Mouse (Mus musculus) embryonic facial prominence, embryonic 11.5 days (tissue): Measurements from ENCODE around the gene Sh3d21. TPM values are rescaled to one million over a fixed set of nuclear protein-coding genes. Genes with fewer than 3 reads are reported as not detected.
A peak's percentile ranks its signal among the peaks of the same experiment; 100 is the strongest.

Experiments used
- ATAC-seq: fragments of 200-750 bp; cut with Nextera tagmentation; replicated peaks from 2 replicates; pipeline ENCODE4 v1.8.0; 2017; ENCODE audit warnings: low read depth; ENCODE audit not compliant: insufficient number of reproducible peaks, low FRiP score, low TSS enrichment
- DNase-seq: peaks from one replicate; pipeline ENCODE4 v3.0.0-alpha.2; 2015; ENCODE audit warnings: low spot score
- H3K27ac ChIP-seq: fragments of 300-500 bp; sonication (generic); replicated peaks from 2 replicates; pipeline ENCODE4 v1.5.1; 2014; ENCODE audit warnings: mild to moderate bottlenecking, low read depth, low read length, control low read depth
- H3K27me3 ChIP-seq: fragments of 300-500 bp; sonication (generic); 2 replicates; pipeline ENCODE4 v1.6.1; 2014; ENCODE audit warnings: mild to moderate bottlenecking, low read length, moderate library complexity, mixed read lengths; ENCODE audit not compliant: control insufficient read depth, insufficient read depth
- H3K36me3 ChIP-seq: fragments of 300-500 bp; sonication (generic); replicated peaks from 2 replicates; pipeline ENCODE4 v1.6.1; 2014; ENCODE audit warnings: low read depth, mild to moderate bottlenecking, low read length, moderate library complexity, mixed read lengths; ENCODE audit not compliant: control insufficient read depth, insufficient read depth
- H3K4me1 ChIP-seq: fragments of 300-500 bp; sonication (generic); 2 replicates; pipeline ENCODE4 v1.6.1; 2014; ENCODE audit warnings: low read length, mixed read lengths; ENCODE audit not compliant: control insufficient read depth, insufficient read depth
- H3K4me2 ChIP-seq: fragments of 300-500 bp; sonication (generic); 2 replicates; pipeline ENCODE4 v1.6.1; 2014; ENCODE audit warnings: low read depth, mild to moderate bottlenecking, control low read depth, low read length, moderate library complexity
- H3K4me3 ChIP-seq: fragments of 300-500 bp; sonication (generic); 2 replicates; pipeline ENCODE4 v1.5.1; 2014; ENCODE audit warnings: low read depth, low read length, control low read depth
- H3K9ac ChIP-seq: fragments of 300-500 bp; sonication (generic); replicated peaks from 2 replicates; pipeline ENCODE4 v1.6.1; 2014; ENCODE audit warnings: mild to moderate bottlenecking, control low read depth, low read length
- H3K9me3 ChIP-seq: fragments of 300-500 bp; sonication (generic); replicated peaks from 2 replicates; pipeline ENCODE4 v1.6.1; 2016; ENCODE audit warnings: mild to moderate bottlenecking, low read length, inconsistent platforms, mixed read lengths; ENCODE audit not compliant: control insufficient read depth
- WGBS: fragments of 180-500 bp; shearing (Covaris S2); extraction: QIAGEN DNeasy Blood & Tissue Kit; methylation state at CpG from one replicate; pipeline ENCODE4 v1.1.7; 2014; 5-methylcytosine and 5-hydroxymethylcytosine counted together
- polyA plus RNA-seq: library from polyadenylated mRNA; unstranded; fragments of >200 nt; fragmentation: Nextera tagmentation; extraction: Ambion mirVana; gene quantifications from 2 replicates; pipeline ENCODE4 v1.2.1, GENCODE M21; 2014

Gene Sh3d21
- polyA plus RNA-seq = 4.7 and 5.0 TPM in 2 replicates

DNA sequence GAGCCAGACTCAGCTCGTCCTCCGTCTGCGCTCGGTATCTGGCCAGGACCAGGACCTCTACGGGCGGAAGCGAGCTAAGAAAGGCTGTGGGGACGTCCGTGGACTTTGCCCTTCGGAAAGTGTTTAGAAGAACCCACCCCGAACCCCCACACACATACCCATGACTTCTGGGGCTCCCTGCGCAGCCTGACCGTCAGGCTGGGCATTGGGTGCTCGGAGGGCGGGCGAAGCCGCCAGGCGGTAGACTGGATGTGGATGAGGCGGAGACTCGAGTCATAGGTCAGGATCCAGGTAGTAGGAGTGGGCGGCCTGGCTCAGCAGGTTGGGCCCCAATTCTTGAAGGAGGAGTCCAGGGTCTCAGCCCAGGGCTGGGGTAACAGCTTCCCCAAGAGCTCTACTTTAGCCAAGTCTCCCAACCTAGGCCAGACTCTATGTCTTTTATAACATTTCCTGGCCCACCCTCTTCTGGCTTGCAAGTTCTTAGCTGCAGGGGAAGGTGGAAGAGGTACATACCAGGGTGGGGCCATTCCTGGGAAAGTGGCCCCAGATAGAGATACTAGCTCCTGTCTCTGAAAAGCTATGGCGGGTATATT, at the start of gene Sh3d21:
Gene Sh3d21, minus strand, starts transcription at position 425 of the 593 bp plus-strand sequence.
- H3K27me3 ChIP-seq = no peaks in the 10 kb centered on the region
- no peaks in the 10 kb centered on the region; the same call in 1 of the 2 replicates for H3K4me1 ChIP-seq
- H3K9ac ChIP-seq = peak within 1 kb of the TSS; percentile 78
- 9% methylated on average over 22 of the region's 22 CpGs for WGBS
- ATAC-seq = peak; percentile 48
- DNase-seq = peak; percentile 12
- H3K36me3 ChIP-seq = peaks cover 5% of the 10 kb centered on the region
- no peaks in the 10 kb centered on the region for H3K9me3 ChIP-seq
- H3K27ac ChIP-seq = 0 out of 2 replicates have a peak within 1 kb of the TSS, but pooled peaks have one; percentile 35
- peak within 1 kb of the TSS; percentile 99 for H3K4me2 ChIP-seq
- H3K4me3 ChIP-seq = peak within 1 kb of the TSS; percentile 61

DNA sequence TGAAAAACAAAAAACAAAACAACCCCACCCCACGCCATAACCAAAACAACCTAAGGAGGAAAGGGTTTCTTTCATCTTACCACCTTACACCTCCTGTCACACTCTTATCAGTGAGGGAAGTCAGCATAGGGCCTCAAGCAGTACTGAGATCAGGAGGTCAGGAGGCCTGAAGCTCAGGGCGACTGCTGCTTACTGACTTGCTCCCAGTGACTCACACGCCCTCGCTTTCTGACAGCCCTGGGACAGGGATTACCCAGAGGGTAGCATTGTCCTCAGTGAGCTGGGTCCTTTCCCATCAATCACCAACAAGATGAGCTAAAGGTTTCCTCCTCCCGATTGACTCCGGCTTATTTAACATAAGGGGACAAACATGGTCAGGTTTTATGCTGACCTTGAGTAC, 43.8 kb upstream of the Sh3d21 start:
- 59% methylated on average over 6 of the region's 6 CpGs for WGBS

DNA sequence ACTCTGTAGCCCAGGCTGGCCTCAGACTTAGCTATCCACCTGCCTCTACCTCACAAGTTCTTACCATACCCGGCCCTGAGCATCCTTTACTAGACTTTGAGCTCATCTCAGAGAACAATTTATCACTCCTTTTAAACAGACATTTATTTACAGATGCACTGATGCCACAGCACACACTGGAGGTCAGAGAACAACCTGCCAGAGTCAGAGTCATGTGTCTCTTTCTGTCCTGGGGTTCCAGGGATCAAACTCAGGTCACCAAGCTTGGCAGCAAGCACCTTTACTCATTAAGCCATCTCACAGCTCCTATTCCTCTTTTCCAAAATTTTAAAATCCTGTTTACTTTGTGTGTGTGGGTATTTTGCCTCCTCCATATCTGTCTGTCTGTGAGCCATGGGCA, 42.1 kb upstream of the Sh3d21 start:
- DNase-seq (no peak), ATAC-seq (no peak)
- Histone ChIP-seq H3K27me3 (no peaks in the 10 kb centered on the region), H3K4me1 (no peaks in the 10 kb centered on the region), H3K36me3 (no peaks in the 10 kb centered on the region), H3K4me3 (no peak overlapping the region), H3K4me2 (no peak overlapping the region), H3K27ac (no peak overlapping the region), H3K9ac (no peak overlapping the region), H3K9me3 (no peaks in the 10 kb centered on the region)
- 75% methylated on average over 1 of the region's 1 CpGs for WGBS

More for the DNA sequence above, 43.8 kb upstream of the Sh3d21 start:
- no peak overlapping the region for H3K9ac ChIP-seq
- no peak for DNase-seq
- no peak overlapping the region for H3K27ac ChIP-seq
- no peak overlapping the region for H3K4me2 ChIP-seq
- H3K4me3 ChIP-seq = no peak overlapping the region
- no peaks in the 10 kb centered on the region for H3K9me3 ChIP-seq
- no peak for ATAC-seq
- H3K27me3 ChIP-seq = no peaks in the 10 kb centered on the region
- no peaks in the 10 kb centered on the region for H3K36me3 ChIP-seq
- H3K4me1 ChIP-seq = no peaks in the 10 kb centered on the region

DNA sequence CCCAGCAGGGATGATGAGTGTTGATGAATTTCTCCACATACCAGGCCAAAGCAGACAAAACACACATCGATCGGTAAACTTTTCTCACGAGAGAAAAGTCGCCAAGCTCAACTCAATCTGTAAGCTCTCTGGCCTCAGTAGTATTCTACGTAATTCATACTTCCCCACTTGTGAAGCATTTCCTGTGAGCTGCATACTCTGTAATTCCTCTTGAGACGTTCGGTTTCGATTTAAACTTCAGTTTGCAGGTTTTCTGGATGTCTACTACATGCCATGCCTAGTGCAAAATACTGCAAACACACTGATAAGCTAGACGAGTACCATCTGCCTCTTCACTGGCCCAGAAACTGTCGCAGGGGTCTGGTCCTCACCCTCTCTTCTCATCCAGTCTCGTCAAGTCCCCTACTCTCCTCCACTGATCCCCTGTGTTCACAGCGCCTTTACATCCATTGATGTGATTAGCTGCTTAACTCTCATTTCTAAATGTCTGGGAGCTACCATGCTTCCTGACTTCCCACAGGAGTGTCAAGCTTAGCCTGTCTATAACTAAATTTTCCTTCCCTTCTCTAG, 41.5 kb upstream of the Sh3d21 start:
- H3K27ac ChIP-seq = no peak overlapping the region
- WGBS = 84% methylated on average over 12 of the region's 12 CpGs
- no peak for ATAC-seq

DNA sequence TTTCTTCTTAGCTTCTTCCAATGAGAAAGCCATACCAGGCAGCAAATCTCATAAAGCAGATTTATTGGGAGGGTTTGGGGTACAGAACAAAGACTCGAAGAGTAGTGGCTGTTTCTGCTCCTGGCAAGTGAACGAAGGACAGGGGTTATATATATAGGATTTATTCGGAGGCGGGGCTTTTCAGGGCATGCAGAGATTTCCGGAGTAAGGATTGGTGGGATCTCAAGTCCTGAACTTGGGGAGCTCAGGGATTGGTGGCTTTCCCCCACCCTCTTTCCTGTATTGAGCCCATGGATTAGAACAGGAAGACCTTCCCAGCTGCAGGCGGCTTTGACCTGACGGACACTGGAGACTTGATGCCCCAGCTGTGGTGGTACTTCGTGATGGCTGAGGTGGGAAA, 40.7 kb upstream of the Sh3d21 start:
- no peak overlapping the region for H3K4me2 ChIP-seq
- no peaks in the 10 kb centered on the region for H3K4me1 ChIP-seq
- H3K27ac ChIP-seq = no peak overlapping the region
- no peak overlapping the region for H3K9ac ChIP-seq
- H3K27me3 ChIP-seq = no peaks in the 10 kb centered on the region
- H3K36me3 ChIP-seq = no peaks in the 10 kb centered on the region
- ATAC-seq (no peak), DNase-seq (no peak)
- no peaks in the 10 kb centered on the region for H3K9me3 ChIP-seq
- 76% methylated on average over 8 of the region's 8 CpGs for WGBS
- H3K4me3 ChIP-seq = no peak overlapping the region

More for the DNA sequence above, 41.5 kb upstream of the Sh3d21 start:
- Histone ChIP-seq H3K4me1 (no peaks in the 10 kb centered on the region), H3K27me3 (no peaks in the 10 kb centered on the region), H3K9ac (no peak overlapping the region), H3K4me2 (no peak overlapping the region), H3K36me3 (no peaks in the 10 kb centered on the region), H3K9me3 (no peaks in the 10 kb centered on the region), H3K4me3 (no peak overlapping the region)
- DNase-seq = no peak

DNA sequence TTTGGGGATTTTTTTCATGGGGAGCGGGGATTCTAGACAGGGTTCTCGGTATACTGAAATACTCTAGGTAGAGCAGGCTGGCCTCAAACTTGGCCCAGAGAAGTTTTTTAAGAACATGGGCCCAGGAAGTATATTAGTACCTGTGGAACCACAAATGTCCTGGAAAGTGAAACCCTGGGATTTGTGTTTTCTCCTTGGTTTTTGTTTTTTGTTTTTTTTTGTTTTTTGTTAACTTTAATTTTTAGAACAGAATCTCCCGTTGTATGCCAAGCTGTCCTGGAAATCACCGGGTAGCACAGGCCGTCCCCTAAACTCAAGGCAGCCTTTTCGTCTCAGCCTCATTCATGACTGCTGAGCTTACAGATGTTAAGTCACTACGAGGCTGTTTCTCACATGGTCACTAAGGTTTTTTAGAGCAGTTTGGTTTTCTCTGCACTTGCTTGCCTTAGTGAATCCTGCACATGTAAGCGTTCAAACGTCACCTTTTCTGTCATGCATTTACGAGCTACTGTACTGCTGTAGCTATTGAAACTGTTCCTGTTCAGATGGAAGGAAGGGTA, 40.1 kb upstream of the Sh3d21 start:
- Histone ChIP-seq H3K27me3 (no peaks in the 10 kb centered on the region), H3K4me1 (no peaks in the 10 kb centered on the region), H3K9me3 (no peaks in the 10 kb centered on the region), H3K9ac (peak overlapping the region; percentile 62), H3K27ac (peak overlapping the region; percentile 78), H3K4me3 (peak overlapping the region; percentile 75), H3K36me3 (no peaks in the 10 kb centered on the region), H3K4me2 (peak overlapping the region; percentile 52)
- WGBS = 69% methylated on average over 10 of the region's 10 CpGs
- ATAC-seq (no peak), DNase-seq (no peak)

DNA sequence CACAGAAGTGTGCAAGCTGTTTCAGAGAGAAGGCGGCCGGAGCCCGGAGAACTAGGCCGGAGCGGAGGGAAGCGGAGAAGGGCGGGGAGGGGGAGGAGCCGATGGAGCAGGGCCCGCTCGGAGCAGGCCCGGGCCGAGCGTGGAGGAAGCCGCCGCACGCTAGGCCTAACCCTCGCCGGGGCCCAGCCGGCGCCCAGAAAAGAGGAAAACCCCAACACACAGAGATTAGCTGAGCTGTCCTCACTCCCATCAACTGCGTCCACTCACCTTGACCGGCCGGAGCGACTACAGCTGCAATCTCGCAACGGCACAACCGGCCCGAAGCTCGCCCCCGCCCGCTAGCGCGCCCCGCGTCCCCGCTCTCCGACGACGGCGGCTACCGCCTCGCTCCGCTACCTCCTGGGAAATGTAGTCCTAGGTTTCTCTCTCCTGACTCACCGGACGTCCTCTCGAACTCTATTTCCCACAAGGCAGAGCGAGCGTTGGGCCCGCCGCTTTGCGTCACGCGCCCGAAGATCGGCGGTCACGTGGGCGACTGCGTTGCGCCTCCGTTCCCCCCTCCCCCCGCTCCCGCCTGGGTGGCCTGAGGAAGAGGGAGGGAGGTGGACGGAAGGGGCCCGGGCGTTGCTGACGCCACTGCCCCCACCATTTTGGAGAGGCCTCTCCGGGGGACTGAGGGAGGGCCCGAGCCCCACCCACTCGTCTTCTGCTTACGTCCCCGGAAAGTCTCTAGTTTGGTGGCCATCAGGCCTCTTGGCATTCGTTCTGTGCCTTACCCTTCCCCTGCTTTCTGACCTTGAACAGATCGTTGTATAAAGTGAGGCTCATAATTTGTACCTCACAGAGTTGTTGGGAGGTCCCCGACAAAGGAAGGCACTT, 39.3 kb upstream of the Sh3d21 start, which contains the start of gene Thrap3:
Gene Thrap3, minus strand, starts transcription at position 458 of the 879 bp plus-strand sequence.
- peak within 1 kb of the TSS; percentile 90 for H3K9ac ChIP-seq
- under 1% methylated on average over 72 of the region's 75 CpGs for WGBS
- no peaks in the 10 kb centered on the region for H3K36me3 ChIP-seq

More for the DNA sequence above, 39.3 kb upstream of the Sh3d21 start, which contains the start of gene Thrap3:
- Histone ChIP-seq H3K4me2 (peak within 1 kb of the TSS; percentile 55), H3K27ac (peak within 1 kb of the TSS; percentile 93), H3K4me3 (peak within 1 kb of the TSS; percentile 75), H3K4me1 (no peaks in the 10 kb centered on the region), H3K9me3 (no peaks in the 10 kb centered on the region), H3K27me3 (no peaks in the 10 kb centered on the region)
- DNase-seq (peak; percentile 99), ATAC-seq (peak; percentile 98)
